Mouse (Mus musculus): Measurements from ENCODE around the gene Dhtkd1. TPM values are rescaled to one million over a fixed set of nuclear protein-coding genes. Genes with fewer than 3 reads are reported as not detected.

Gene Dhtkd1
- polyA plus RNA-seq, 1 experiment from 2014 or later = 3.6 TPM

DNA sequence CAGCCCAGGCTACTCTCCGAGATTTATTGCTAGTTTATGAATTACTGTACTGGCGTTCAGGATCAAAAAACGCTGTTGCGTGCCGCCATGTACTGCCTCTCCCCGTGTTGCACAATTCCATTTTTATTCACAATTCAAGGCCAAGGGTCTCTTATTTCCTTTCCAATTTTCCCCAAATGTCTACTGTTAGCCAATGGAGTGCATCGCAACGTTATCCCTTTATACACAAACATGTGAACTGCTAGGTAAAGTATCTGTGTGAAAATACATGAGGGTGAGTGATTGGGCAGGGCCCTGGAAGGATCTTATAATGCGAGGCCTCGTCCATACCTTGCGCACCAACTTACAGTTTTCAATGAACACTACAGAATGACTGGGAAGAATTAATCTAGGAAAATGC is 48.3 kb downstream of the Dhtkd1 start:
- no peak overlapping the region for H3K27ac ChIP-seq (ENCODE audit: low read length)
- 28% methylated on average over 11 of the region's 11 CpGs for WGBS

DNA sequence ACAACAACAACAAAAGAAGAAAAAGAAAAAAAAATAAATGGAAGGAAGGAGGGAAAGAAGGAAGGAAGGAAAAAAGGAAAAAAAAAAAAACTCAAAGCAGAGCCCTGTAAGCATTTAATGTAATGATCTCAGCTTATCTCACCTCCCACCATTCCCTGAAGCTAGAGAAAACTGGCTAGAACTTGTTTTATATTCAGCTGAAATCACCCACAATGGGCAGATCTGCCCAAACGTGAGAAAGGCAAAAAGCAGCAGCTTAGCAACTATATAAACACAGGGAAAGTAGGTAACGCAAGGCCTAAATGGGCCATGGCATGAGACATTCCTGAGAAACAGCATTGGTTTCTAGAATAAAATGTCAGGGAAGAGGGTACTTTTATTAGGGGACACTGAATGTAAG is 53.2 kb downstream of the Dhtkd1 start:
- Histone ChIP-seq H3K4me3 (ENCODE audit: low read depth, low read length) (no peak overlapping the region), H3K9ac (replicated peaks; ENCODE audit: low read depth, low read length) (no peak overlapping the region), H3K9me3 (ENCODE audit: control insufficient read depth, low read depth, low read length) (no peaks in the 10 kb centered on the region), H3K4me1 (ENCODE audit: control insufficient read depth, insufficient read depth, low read length) (no peaks in the 10 kb centered on the region), H3K27me3 (ENCODE audit: control insufficient read depth, insufficient read depth, low read length) (no peaks in the 10 kb centered on the region), H3K36me3 (ENCODE audit: control insufficient read depth, insufficient read depth, low read length) (peaks cover 43% of the 10 kb centered on the region), H3K27ac (ENCODE audit: low read length) (no peak overlapping the region), H3K4me2 (replicated peaks; ENCODE audit: low read depth, low read length) (no peak overlapping the region)
- WGBS = 55% methylated on average over 2 of the region's 2 CpGs
- ATAC-seq (ENCODE audit: insufficient number of reproducible peaks, insufficient read depth, low FRiP score, low read depth) = no peak

More for the DNA sequence above, 48.3 kb downstream of the Dhtkd1 start:
- Histone ChIP-seq H3K4me1 (ENCODE audit: control insufficient read depth, insufficient read depth, low read length) (no peaks in the 10 kb centered on the region), H3K4me3 (ENCODE audit: low read depth, low read length) (peak overlapping the region; percentile 81), H3K27me3 (ENCODE audit: control insufficient read depth, insufficient read depth, low read length) (no peaks in the 10 kb centered on the region), H3K36me3 (ENCODE audit: control insufficient read depth, insufficient read depth, low read length) (peaks cover 9% of the 10 kb centered on the region), H3K4me2 (replicated peaks; ENCODE audit: low read depth, low read length) (peak overlapping the region; percentile 48), H3K9ac (replicated peaks; ENCODE audit: low read depth, low read length) (peak overlapping the region; percentile 93), H3K9me3 (ENCODE audit: control insufficient read depth, low read depth, low read length) (no peaks in the 10 kb centered on the region)
- ATAC-seq (ENCODE audit: insufficient number of reproducible peaks, insufficient read depth, low FRiP score, low read depth) = no peak

DNA sequence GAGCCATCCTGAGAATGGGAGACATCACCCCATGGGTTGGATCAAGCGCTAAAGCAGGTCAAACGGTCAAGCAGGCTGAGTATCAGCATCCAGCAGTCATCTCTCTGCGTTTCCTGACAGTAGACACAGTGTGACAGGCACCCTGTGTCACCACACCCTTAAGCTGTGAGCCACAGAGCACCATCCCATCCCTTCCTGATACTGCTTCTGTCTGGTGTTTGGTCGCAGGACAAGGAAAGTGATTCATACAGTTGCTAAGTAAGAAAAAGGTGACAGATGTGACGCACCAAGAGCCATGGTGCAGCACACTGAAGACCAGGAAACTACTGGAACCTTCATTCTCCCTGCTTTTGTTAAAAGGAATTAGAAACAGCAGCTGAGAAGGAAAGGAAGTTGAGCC is 53.7 kb downstream of the Dhtkd1 start:
- Histone ChIP-seq H3K9ac (replicated peaks; ENCODE audit: low read depth, low read length) (no peak overlapping the region), H3K27ac (ENCODE audit: low read length) (no peak overlapping the region), H3K36me3 (ENCODE audit: control insufficient read depth, insufficient read depth, low read length) (peaks cover 45% of the 10 kb centered on the region), H3K4me2 (replicated peaks; ENCODE audit: low read depth, low read length) (no peak overlapping the region), H3K27me3 (ENCODE audit: control insufficient read depth, insufficient read depth, low read length) (no peaks in the 10 kb centered on the region), H3K4me3 (ENCODE audit: low read depth, low read length) (no peak overlapping the region), H3K4me1 (ENCODE audit: control insufficient read depth, insufficient read depth, low read length) (no peaks in the 10 kb centered on the region), H3K9me3 (ENCODE audit: control insufficient read depth, low read depth, low read length) (no peaks in the 10 kb centered on the region)
- ATAC-seq (ENCODE audit: insufficient number of reproducible peaks, insufficient read depth, low FRiP score, low read depth) = no peak
- 82% methylated on average over 5 of the region's 5 CpGs for WGBS

DNA sequence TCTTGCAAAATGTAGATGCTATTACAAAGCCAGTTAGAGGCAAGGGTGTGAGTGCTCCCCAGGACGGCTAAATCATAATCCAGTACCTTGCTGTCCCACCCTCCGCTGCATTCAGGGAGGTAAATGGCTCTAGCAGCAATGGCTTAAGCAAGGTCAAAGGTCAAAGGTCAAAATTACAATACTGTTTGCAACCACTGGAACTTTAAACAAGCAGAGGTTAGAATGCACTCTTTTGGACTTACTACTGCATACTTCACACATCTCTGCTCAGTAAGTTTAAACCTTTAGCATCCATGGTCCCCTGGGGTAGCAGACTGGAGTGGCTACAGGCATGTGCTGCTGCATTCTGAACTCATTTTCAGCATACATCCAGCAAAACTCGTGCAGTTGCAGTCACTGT is 65.1 kb downstream of the Dhtkd1 start:
- Histone ChIP-seq H3K36me3 (ENCODE audit: control insufficient read depth, insufficient read depth, low read length) (peaks cover 61% of the 10 kb centered on the region), H3K4me1 (ENCODE audit: control insufficient read depth, insufficient read depth, low read length) (no peaks in the 10 kb centered on the region), H3K9me3 (ENCODE audit: control insufficient read depth, low read depth, low read length) (no peaks in the 10 kb centered on the region), H3K4me3 (ENCODE audit: low read depth, low read length) (no peak overlapping the region), H3K27ac (ENCODE audit: low read length) (no peak overlapping the region), H3K4me2 (replicated peaks; ENCODE audit: low read depth, low read length) (no peak overlapping the region), H3K9ac (replicated peaks; ENCODE audit: low read depth, low read length) (no peak overlapping the region), H3K27me3 (ENCODE audit: control insufficient read depth, insufficient read depth, low read length) (no peaks in the 10 kb centered on the region)
- 68% methylated on average over 3 of the region's 3 CpGs for WGBS
- ATAC-seq (ENCODE audit: insufficient number of reproducible peaks, insufficient read depth, low FRiP score, low read depth) = no peak

DNA sequence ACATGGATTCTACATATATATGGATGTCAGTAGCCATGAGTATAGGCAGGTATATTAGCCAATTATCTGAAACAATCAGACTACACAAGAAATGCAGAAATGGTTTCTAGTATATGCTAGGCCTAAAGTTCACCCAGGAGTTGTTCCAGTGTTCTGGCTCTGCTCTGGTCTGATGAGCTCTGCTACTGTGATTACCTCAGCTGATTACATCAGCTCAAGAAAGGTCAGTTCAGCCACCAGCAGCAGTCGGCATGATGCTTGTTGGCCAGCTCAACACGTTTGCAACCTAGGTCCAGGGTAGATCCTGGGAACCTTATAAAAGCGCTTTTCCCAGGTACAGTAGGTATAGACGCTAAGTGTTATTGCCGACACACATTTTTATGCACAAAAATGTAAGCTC is 72.8 kb downstream of the Dhtkd1 start:
- no peak overlapping the region for H3K4me2 ChIP-seq (replicated peaks; ENCODE audit: low read depth, low read length)
- H3K36me3 ChIP-seq (ENCODE audit: control insufficient read depth, insufficient read depth, low read length) = peaks cover 56% of the 10 kb centered on the region
- H3K27me3 ChIP-seq (ENCODE audit: control insufficient read depth, insufficient read depth, low read length) = no peaks in the 10 kb centered on the region
- H3K4me1 ChIP-seq (ENCODE audit: control insufficient read depth, insufficient read depth, low read length) = no peaks in the 10 kb centered on the region
- 90% methylated on average over 5 of the region's 5 CpGs for WGBS
- no peaks in the 10 kb centered on the region for H3K9me3 ChIP-seq (ENCODE audit: control insufficient read depth, low read depth, low read length)
- H3K4me3 ChIP-seq (ENCODE audit: low read depth, low read length) = no peak overlapping the region
- H3K27ac ChIP-seq (ENCODE audit: low read length) = no peak overlapping the region
- no peak overlapping the region for H3K9ac ChIP-seq (replicated peaks; ENCODE audit: low read depth, low read length)
- no peak for ATAC-seq (ENCODE audit: insufficient number of reproducible peaks, insufficient read depth, low FRiP score, low read depth)

DNA sequence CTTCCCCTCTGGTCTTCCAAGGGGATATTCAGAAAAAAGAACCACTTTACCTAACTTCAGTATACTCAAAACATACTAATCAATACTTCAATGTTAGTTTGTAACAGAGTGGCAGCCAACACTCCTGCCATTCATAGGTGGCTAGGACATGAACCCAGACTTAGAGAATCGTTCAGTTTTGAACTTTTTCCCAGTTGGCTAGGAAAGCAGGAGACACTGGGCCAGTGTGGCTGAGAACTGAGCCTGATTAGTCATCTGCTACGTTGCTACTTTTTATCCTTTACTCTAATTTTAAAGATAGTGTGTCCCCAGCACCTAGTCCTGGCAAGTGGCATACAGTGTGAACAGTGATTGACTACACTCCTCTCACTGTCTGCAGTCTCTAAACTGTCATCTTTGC is 74.9 kb downstream of the Dhtkd1 start:
- H3K36me3 ChIP-seq (ENCODE audit: control insufficient read depth, insufficient read depth, low read length) = peaks cover 49% of the 10 kb centered on the region
- 82% methylated on average over 2 of the region's 2 CpGs for WGBS
- H3K4me3 ChIP-seq (ENCODE audit: low read depth, low read length) = no peak overlapping the region

DNA sequence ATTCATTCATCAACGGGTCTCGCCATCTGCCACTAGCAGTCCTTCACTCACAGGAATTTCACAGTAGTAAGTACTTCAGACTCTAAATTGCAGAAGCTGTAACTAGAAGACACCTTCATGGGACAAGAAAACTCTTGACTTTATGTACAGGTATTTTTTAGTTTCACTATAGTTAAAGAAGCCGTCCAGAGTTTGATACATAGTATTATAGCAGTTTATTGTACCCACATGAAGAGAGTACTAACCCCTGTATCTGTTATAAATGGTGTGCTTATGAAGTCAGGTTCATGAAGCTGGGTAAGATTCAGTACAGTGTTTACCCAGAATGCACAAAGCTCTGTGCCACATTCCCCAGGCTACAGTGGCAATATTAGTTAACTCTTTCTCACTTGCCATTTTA is 79.8 kb downstream of the Dhtkd1 start, which contains the start of gene Gm13199:
Gene Gm13199 (minus strand): TSS at position 101 of the 400 bp plus-strand sequence.
- Histone ChIP-seq H3K4me1 (ENCODE audit: control insufficient read depth, insufficient read depth, low read length) (no peaks in the 10 kb centered on the region), H3K4me2 (replicated peaks; ENCODE audit: low read depth, low read length) (no peak within 1 kb of the TSS), H3K27me3 (ENCODE audit: control insufficient read depth, insufficient read depth, low read length) (no peaks in the 10 kb centered on the region), H3K36me3 (ENCODE audit: control insufficient read depth, insufficient read depth, low read length) (peaks cover 36% of the 10 kb centered on the region), H3K4me3 (ENCODE audit: low read depth, low read length) (no peak within 1 kb of the TSS), H3K9ac (replicated peaks; ENCODE audit: low read depth, low read length) (no peak within 1 kb of the TSS), H3K27ac (ENCODE audit: low read length) (no peak within 1 kb of the TSS), H3K9me3 (ENCODE audit: control insufficient read depth, low read depth, low read length) (no peaks in the 10 kb centered on the region)
- whole genome bisulfite sequencing = 92% methylated on average over 3 of the region's 3 CpGs
- ATAC-seq (ENCODE audit: insufficient number of reproducible peaks, insufficient read depth, low FRiP score, low read depth) = no peak

More for the DNA sequence above, 74.9 kb downstream of the Dhtkd1 start:
- no peaks in the 10 kb centered on the region for H3K4me1 ChIP-seq (ENCODE audit: control insufficient read depth, insufficient read depth, low read length)
- H3K4me2 ChIP-seq (replicated peaks; ENCODE audit: low read depth, low read length) = no peak overlapping the region
- H3K27ac ChIP-seq (ENCODE audit: low read length) = no peak overlapping the region
- H3K27me3 ChIP-seq (ENCODE audit: control insufficient read depth, insufficient read depth, low read length) = no peaks in the 10 kb centered on the region
- no peaks in the 10 kb centered on the region for H3K9me3 ChIP-seq (ENCODE audit: control insufficient read depth, low read depth, low read length)
- ATAC-seq (ENCODE audit: insufficient number of reproducible peaks, insufficient read depth, low FRiP score, low read depth) = no peak
- no peak overlapping the region for H3K9ac ChIP-seq (replicated peaks; ENCODE audit: low read depth, low read length)

DNA sequence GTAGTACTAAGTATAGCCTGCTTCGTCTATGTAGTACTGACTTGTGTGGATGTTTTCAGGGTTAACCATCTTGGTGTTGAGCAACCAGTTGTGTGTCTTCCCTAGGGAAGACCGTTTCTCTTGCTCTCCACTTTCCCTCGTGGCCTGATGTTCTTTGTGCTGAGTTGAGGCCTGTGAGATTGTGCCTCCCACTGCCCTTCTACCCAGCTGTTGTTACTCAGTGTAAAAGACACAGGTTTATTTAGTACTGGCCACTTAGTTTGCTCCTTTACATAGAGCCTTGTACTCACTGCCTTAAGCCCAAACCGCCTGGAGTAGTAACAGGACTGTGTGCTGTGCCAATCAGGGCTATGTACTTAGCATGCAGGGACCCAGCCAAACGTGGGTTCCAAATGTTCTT is 90.7 kb downstream of the Dhtkd1 start:
- no peaks in the 10 kb centered on the region for H3K27me3 ChIP-seq (ENCODE audit: control insufficient read depth, insufficient read depth, low read length)
- no peak for ATAC-seq (ENCODE audit: insufficient number of reproducible peaks, insufficient read depth, low FRiP score, low read depth)
- WGBS = 79% methylated on average over 5 of the region's 5 CpGs
- peaks cover 7% of the 10 kb centered on the region; the same call in 1 of the 2 replicates for H3K36me3 ChIP-seq (ENCODE audit: control insufficient read depth, insufficient read depth, low read length)
- 0 out of 2 replicates have a peak, but pooled peaks cover 3% of the 10 kb centered on the region for H3K4me1 ChIP-seq (ENCODE audit: control insufficient read depth, insufficient read depth, low read length)
- no peak overlapping the region for H3K9ac ChIP-seq (replicated peaks; ENCODE audit: low read depth, low read length)
- H3K4me2 ChIP-seq (replicated peaks; ENCODE audit: low read depth, low read length) = no peak overlapping the region
- H3K9me3 ChIP-seq (ENCODE audit: control insufficient read depth, low read depth, low read length) = no peaks in the 10 kb centered on the region
- H3K27ac ChIP-seq (ENCODE audit: low read length) = no peak overlapping the region
- no peak overlapping the region for H3K4me3 ChIP-seq (ENCODE audit: low read depth, low read length)

DNA sequence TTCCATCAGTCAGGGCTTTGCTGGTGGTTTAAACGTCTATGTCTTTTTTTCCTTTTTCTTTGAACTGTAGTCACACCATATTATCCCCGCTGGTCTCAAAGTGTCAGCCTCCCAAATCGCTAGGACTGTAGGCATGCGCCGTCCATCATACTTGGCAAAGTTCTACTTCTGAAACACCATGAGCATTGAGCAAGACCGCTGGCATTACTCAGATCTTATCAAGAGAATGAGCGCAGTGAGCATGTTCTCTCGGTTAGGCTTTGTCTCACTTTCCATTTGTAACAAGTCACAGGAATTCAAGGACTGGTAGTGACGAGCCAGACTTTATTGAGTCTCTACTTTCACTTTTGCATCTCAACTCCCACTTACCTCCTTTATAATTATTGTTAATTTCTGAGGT is 91.5 kb downstream of the Dhtkd1 start:
- H3K9ac ChIP-seq (replicated peaks; ENCODE audit: low read depth, low read length) = no peak overlapping the region
- no peak for ATAC-seq (ENCODE audit: insufficient number of reproducible peaks, insufficient read depth, low FRiP score, low read depth)
- 90% methylated on average over 9 of the region's 9 CpGs for WGBS
- H3K4me3 ChIP-seq (ENCODE audit: low read depth, low read length) = no peak overlapping the region
- peaks cover 4% of the 10 kb centered on the region; the same call in 1 of the 2 replicates for H3K36me3 ChIP-seq (ENCODE audit: control insufficient read depth, insufficient read depth, low read length)
- H3K4me1 ChIP-seq (ENCODE audit: control insufficient read depth, insufficient read depth, low read length) = 0 out of 2 replicates have a peak, but pooled peaks cover 3% of the 10 kb centered on the region
- no peak overlapping the region for H3K4me2 ChIP-seq (replicated peaks; ENCODE audit: low read depth, low read length)
- no peak overlapping the region for H3K27ac ChIP-seq (ENCODE audit: low read length)
- H3K27me3 ChIP-seq (ENCODE audit: control insufficient read depth, insufficient read depth, low read length) = no peaks in the 10 kb centered on the region
- H3K9me3 ChIP-seq (ENCODE audit: control insufficient read depth, low read depth, low read length) = no peaks in the 10 kb centered on the region
